Mouse (Mus musculus) cortical plate, adult 2 months (tissue): Measurements from ENCODE around the gene Krt222.

Experiments
- CTCF ChIP-seq: fragments of 200-500 bp; IDR thresholded peaks from 2 replicates; pipeline ENCODE4 v1.5.1; 2011; ENCODE audit warnings: mild to moderate bottlenecking, control low read depth, low read length; ENCODE audit not compliant: insufficient read depth; ENCODE audit errors: extremely low read depth
- POLR2A ChIP-seq: fragments of 200-500 bp; IDR thresholded peaks from 2 replicates; pipeline ENCODE4 v1.6.1; 2011; ENCODE audit warnings: mild to moderate bottlenecking, low read length, control low read depth; ENCODE audit not compliant: insufficient read depth; ENCODE audit errors: extremely low read depth

DNA sequence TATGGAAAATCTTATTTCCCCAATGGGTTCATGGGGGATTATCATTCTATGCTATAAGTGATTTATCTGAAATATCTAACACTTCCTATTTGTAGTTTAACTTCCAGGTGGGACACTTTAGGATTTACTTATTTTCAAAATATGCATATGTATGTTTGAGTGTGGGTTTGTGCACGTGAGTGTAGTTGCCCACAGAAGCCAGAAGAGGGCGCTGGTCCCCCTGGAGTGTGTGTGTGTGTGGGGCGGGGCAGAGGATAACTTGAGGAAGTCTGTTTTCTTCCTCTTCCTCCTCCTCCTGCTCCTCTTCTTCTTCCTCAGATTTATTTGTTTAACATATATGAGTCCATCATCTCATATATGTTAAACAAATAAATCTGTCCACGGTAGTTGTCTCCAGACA lies 12.3 kb upstream of the Krt222 start:
- TF ChIP-seq CTCF (no peak), POLR2A (no peak)
